Mouse (Mus musculus) layer of hippocampus, postnatal 10 days (tissue): Measurements from ENCODE around the gene Dph2. TPM values are rescaled to one million over a fixed set of nuclear protein-coding genes. Genes with fewer than 3 reads are reported as not detected.

Source experiments
- DNase-seq, 2 experiments: peaks; one replicate each; pipeline ENCODE4 v3.0.0; 2021; ENCODE audit warnings: low spot score in 2 of 2
- total RNA-seq, 2 experiments: library from RNA; stranded (reverse); gene quantifications; 2 replicates each; pipeline ENCODE4 v1.2.3; 2021

Gene Dph2
- total RNA-seq, 2 experiments from 2014 or later, result 9.6 to 10.6 TPM

GRCm38 (mm10) chr4:117878301-117878700, 13.5 kb downstream of the Dph2 start:
- DNase-seq, result no peak

GRCm38 (mm10) chr4:117873615-117874014, 18.2 kb downstream of the Dph2 start:
- no peak for DNase-seq

- no peak for DNase-seq
Measured at GRCm38 (mm10) chr4:117872471-117872886, 19.4 kb downstream of the Dph2 start, which contains the start of gene Ccdc24. Gene Ccdc24, minus strand, starts transcription at chr4:117872557.

GRCm38 (mm10) chr4:117871787-117872186, 20.0 kb downstream of the Dph2 start:
- no peak for DNase-seq

GRCm38 (mm10) chr4:117870437-117870836, 21.4 kb downstream of the Dph2 start:
- DNase-seq, result no peak

GRCm38 (mm10) chr4:117869317-117869716, 22.5 kb downstream of the Dph2 start:
- DNase-seq, result no peak

- peak; percentile 76 to 80 for DNase-seq
Measured at GRCm38 (mm10) chr4:117867823-117868222, 24.0 kb downstream of the Dph2 start.

- DNase-seq, result no peak
Measured at GRCm38 (mm10) chr4:117867000-117867399, 24.8 kb downstream of the Dph2 start.

- peak; percentile 35 to 50 for DNase-seq
Measured at GRCm38 (mm10) chr4:117866083-117866482, 25.7 kb downstream of the Dph2 start.

GRCm38 (mm10) chr4:117862823-117863222, 29.0 kb downstream of the Dph2 start:
- peak; percentile 60 to 64 for DNase-seq

GRCm38 (mm10) chr4:117860570-117860969, 31.3 kb downstream of the Dph2 start:
- no peak for DNase-seq

- DNase-seq, result peak; percentile 80 to 84
Measured at GRCm38 (mm10) chr4:117858794-117859193, 33.0 kb downstream of the Dph2 start.

GRCm38 (mm10) chr4:117855146-117855545, 36.7 kb downstream of the Dph2 start:
- DNase-seq, result peak; percentile 59 to 70

- DNase-seq, result no peak
Measured at GRCm38 (mm10) chr4:117852152-117852868, 39.5 kb downstream of the Dph2 start.

GRCm38 (mm10) chr4:117850871-117851270, 41.0 kb downstream of the Dph2 start:
- no peak for DNase-seq

GRCm38 (mm10) chr4:117850176-117850575, 41.7 kb downstream of the Dph2 start:
- no peak for DNase-seq

GRCm38 (mm10) chr4:117849506-117849905, 42.3 kb downstream of the Dph2 start:
- DNase-seq, result peak in 1 of 2 experiments; percentile 35

GRCm38 (mm10) chr4:117849063-117849462, 42.8 kb downstream of the Dph2 start:
- peak in 1 of 2 experiments; percentile 28 for DNase-seq

- DNase-seq, result peak; percentile 58 to 66
Measured at GRCm38 (mm10) chr4:117847011-117847410, 44.8 kb downstream of the Dph2 start.

- DNase-seq, result no peak
Measured at GRCm38 (mm10) chr4:117846261-117846660, 45.6 kb downstream of the Dph2 start.

GRCm38 (mm10) chr4:117845316-117845715, 46.5 kb downstream of the Dph2 start:
- no peak for DNase-seq

- DNase-seq, result no peak
Measured at GRCm38 (mm10) chr4:117844467-117844866, 47.4 kb downstream of the Dph2 start.

GRCm38 (mm10) chr4:117843101-117843500, 48.7 kb downstream of the Dph2 start:
- DNase-seq, result no peak
